Mouse (Mus musculus) embryonic fibroblast, embryonic 13.5 days (primary cell): Measurements from ENCODE around the gene Aftph.

Experiments
- CTCF ChIP-seq: IDR thresholded peaks from 2 replicates; pipeline ENCODE4 v1.5.1; 2011; ENCODE audit warnings: mild to moderate bottlenecking, control low read depth, low read length, moderate library complexity, borderline replicate concordance; ENCODE audit not compliant: insufficient read depth
- POLR2A ChIP-seq: IDR thresholded peaks from 2 replicates; pipeline ENCODE4 v1.6.1; 2011; ENCODE audit warnings: low read depth, mild to moderate bottlenecking, control low read depth, low read length, moderate library complexity

DNA sequence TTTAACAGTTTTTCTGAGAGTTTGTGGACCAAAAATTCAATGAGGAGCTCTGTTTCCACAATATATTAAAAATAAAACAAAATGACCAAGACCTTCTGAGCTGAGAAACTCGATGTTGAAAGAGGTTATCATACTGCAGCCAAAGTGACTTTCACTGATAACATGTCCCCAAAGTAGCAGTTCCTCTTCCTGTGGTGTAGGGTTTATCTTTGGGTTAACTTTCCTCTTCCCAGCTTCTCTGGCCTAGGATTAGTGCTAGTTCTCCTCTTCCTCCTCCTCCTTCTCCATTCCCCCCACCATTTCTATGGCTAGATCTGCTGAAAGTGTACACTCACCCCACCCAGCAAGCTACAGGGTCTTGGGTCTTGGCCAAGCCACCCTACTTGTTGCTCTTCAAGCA is 36.9 kb upstream of the Aftph start:
- TF ChIP-seq CTCF, result no peak
- TF ChIP-seq POLR2A, result no peak
